9 mouse cellular contexts compared by ENCODE assay signal in genomic region chr17:45565103-45565502, GRCm38 (mm10). TPM values are rescaled to one million over a fixed set of nuclear protein-coding genes. Genes with fewer than 3 reads are reported as not detected.
DNase-seq lines count a peak whose midpoint lies in the region; ATAC-seq and TF ChIP-seq lines count a peak whose summit lies in the region.
"Had no signal": no experiment of that assay in that cellular context is flagged by ENCODE, and none has a peak within 500 bp of the region (broad histone marks: within the 10 kb centered on the region; RNA-seq: fewer than 3 reads in every experiment).

No protein-coding gene starts in this region.

- no peak for TF ChIP-seq POLR2A in kidney, adult 2 months (IDR thresholded peaks at IDR 0.05; ENCODE audit: low read depth, low read length)
- no peak for TF ChIP-seq POLR2A in embryonic fibroblast, embryonic 13.5 days (IDR thresholded peaks at IDR 0.05; ENCODE audit: low read depth, low read length)

- peak overlapping the region; percentile 80 for H3K4me3 ChIP-seq in kidney, embryonic 16.5 days (ENCODE audit: low read length)
- H3K4me3 ChIP-seq in kidney, adult 2 months (ENCODE audit: insufficient read depth, low read depth, low read length) = no peak overlapping the region
- H3K4me3 ChIP-seq in embryonic fibroblast, embryonic 13.5 days (ENCODE audit: insufficient read depth, low read length) = peak overlapping the region; percentile 85
- H3K4me3 ChIP-seq in limb, embryonic 12.5 days (replicated peaks) = peak overlapping the region; percentile 84
- H3K4me3 ChIP-seq in neural tube, embryonic 15.5 days (replicated peaks) = peak overlapping the region; percentile 83

- H3K36me3 ChIP-seq in kidney, embryonic 16.5 days (ENCODE audit: insufficient read depth, low read length) = peaks cover 37% of the 10 kb centered on the region
- H3K36me3 ChIP-seq in kidney, adult 2 months (ENCODE audit: control insufficient read depth, insufficient read depth, low read length) = peaks cover 26% of the 10 kb centered on the region
- H3K36me3 ChIP-seq in limb, embryonic 12.5 days = peaks cover 57% of the 10 kb centered on the region
- H3K36me3 ChIP-seq in neural tube, embryonic 15.5 days = peaks cover 48% of the 10 kb centered on the region

- no peak for ATAC-seq in kidney, embryonic 16.5 days (ENCODE audit: low FRiP score, low TSS enrichment)
- ATAC-seq in limb, embryonic 12.5 days (ENCODE audit: insufficient number of reproducible peaks, insufficient read depth, low FRiP score, low TSS enrichment, low read depth) = no peak
- no peak for ATAC-seq in neural tube, embryonic 15.5 days (ENCODE audit: low FRiP score)

- DNase-seq in kidney, adult 2 months = no peak
- no peak for DNase-seq in cerebellum, adult 8-10 months
- no peak for DNase-seq in spleen, postnatal 14 days (ENCODE audit: low spot score in 2 of 2)
- no peak for DNase-seq in left cerebral cortex, postnatal 36 days (ENCODE audit: low spot score in 2 of 2)

- H3K9ac ChIP-seq in kidney, embryonic 16.5 days (replicated peaks; ENCODE audit: low read length) = peak overlapping the region; percentile 88
- peak overlapping the region; percentile 87 for H3K9ac ChIP-seq in limb, embryonic 12.5 days (replicated peaks)
- peak overlapping the region; percentile 91 for H3K9ac ChIP-seq in neural tube, embryonic 15.5 days (replicated peaks)

- H3K27ac ChIP-seq in kidney, embryonic 16.5 days (ENCODE audit: low read length) = 0 out of 2 replicates have a peak overlapping the region, but pooled peaks have one; percentile 6
- no peak overlapping the region for H3K27ac ChIP-seq in kidney, adult 2 months (ENCODE audit: insufficient read depth, low read depth, low read length)
- H3K27ac ChIP-seq in embryonic fibroblast, embryonic 13.5 days (ENCODE audit: insufficient read depth, low read length) = no peak overlapping the region
- H3K27ac ChIP-seq in limb, embryonic 12.5 days = peak overlapping the region; percentile 88
- no peak overlapping the region; the same call in 1 of the 2 replicates for H3K27ac ChIP-seq in neural tube, embryonic 15.5 days (replicated peaks)

- 94% methylated on average over 11 of the region's 11 CpGs for WGBS in kidney, embryonic 16.5 days
- WGBS in kidney, adult 2 months = 91% methylated on average over 11 of the region's 11 CpGs
- 95% methylated on average over 11 of the region's 11 CpGs for WGBS in limb, embryonic 12.5 days
- WGBS in neural tube, embryonic 15.5 days = 93% methylated on average over 11 of the region's 11 CpGs

- intact Hi-C loops in left cerebral cortex, postnatal 36 days (cut with DNase I) = no loop called here

- H3K4me1 ChIP-seq in kidney, embryonic 16.5 days (ENCODE audit: insufficient read depth, low read length) = peaks cover 32% of the 10 kb centered on the region
- no peaks in the 10 kb centered on the region; the same call in 1 of the 2 replicates for H3K4me1 ChIP-seq in kidney, adult 2 months (ENCODE audit: control insufficient read depth, insufficient read depth, low read length)
- H3K4me1 ChIP-seq in embryonic fibroblast, embryonic 13.5 days (ENCODE audit: control insufficient read depth, insufficient read depth, low read length) = 0 out of 2 replicates have a peak, but pooled peaks cover 5% of the 10 kb centered on the region
- H3K4me1 ChIP-seq in limb, embryonic 12.5 days (replicated peaks) = peaks cover 22% of the 10 kb centered on the region
- H3K4me1 ChIP-seq in neural tube, embryonic 15.5 days = peaks cover 53% of the 10 kb centered on the region

- H3K4me2 ChIP-seq in kidney, embryonic 16.5 days (replicated peaks; ENCODE audit: low read depth, low read length) = peak overlapping the region; percentile 94
- peak overlapping the region; percentile 97 for H3K4me2 ChIP-seq in limb, embryonic 12.5 days
- peak overlapping the region; percentile 96 for H3K4me2 ChIP-seq in neural tube, embryonic 15.5 days

- no peaks in the 10 kb centered on the region for H3K27me3 ChIP-seq in kidney, embryonic 16.5 days (ENCODE audit: insufficient read depth, low read length)
- H3K27me3 ChIP-seq in kidney, adult 2 months (replicated peaks; ENCODE audit: control insufficient read depth, insufficient read depth, low read length) = no peaks in the 10 kb centered on the region
- no peaks in the 10 kb centered on the region for H3K27me3 ChIP-seq in limb, embryonic 12.5 days
- H3K27me3 ChIP-seq in neural tube, embryonic 15.5 days (replicated peaks) = no peaks in the 10 kb centered on the region
- H3K27me3 ChIP-seq: Patski had no signal

- TF ChIP-seq CTCF in kidney, adult 2 months (conservative IDR thresholded peaks at IDR 0.05; ENCODE audit: insufficient read depth, insufficient read length, low read depth, low read length) = no peak
- TF ChIP-seq CTCF in embryonic fibroblast, embryonic 13.5 days (IDR thresholded peaks at IDR 0.05; ENCODE audit: borderline replicate concordance, insufficient read depth, low read length) = no peak

- H3K9me3 ChIP-seq in kidney, embryonic 16.5 days (ENCODE audit: low read length) = no peaks in the 10 kb centered on the region
- H3K9me3 ChIP-seq in limb, embryonic 12.5 days = no peaks in the 10 kb centered on the region
- H3K9me3 ChIP-seq in neural tube, embryonic 15.5 days (replicated peaks) = no peaks in the 10 kb centered on the region

RNA-seq across cellular contexts. Expression of gene Slc35b2, which starts 1.4 kb away (rescaled TPM):
- polyA plus RNA-seq in kidney, embryonic 16.5 days (2015; fragmentation: Nextera tagmentation; extraction: Ambion mirVana) = 159 and 170 TPM in 2 replicates
- polyA plus RNA-seq in kidney, adult 2 months (2012; rRNA removed) = 75.5 and 96.1 TPM in 2 replicates
- polyA plus RNA-seq in embryonic fibroblast, embryonic 13.5 days (2011; ENCODE audit: insufficient read length, low read depth, missing spikeins) = 61.1 and 65.3 TPM in 2 replicates
- 96.9 and 106 TPM in 2 replicates for polyA plus RNA-seq in limb, embryonic 12.5 days (2016; fragmentation: Nextera tagmentation; extraction: Ambion mirVana)
- 86.3 and 99.5 TPM in 2 replicates for polyA plus RNA-seq in neural tube, embryonic 15.5 days (2015; fragmentation: Nextera tagmentation; extraction: Ambion mirVana)
- 10 to 100 TPM; 24.7 to 33.0 TPM for total RNA-seq in left cerebral cortex, postnatal 36 days (2021)

RNA-seq across cellular contexts. Expression of gene Hsp90ab1, which starts 8.0 kb away (rescaled TPM):
- 1,922 and 2,030 TPM in 2 replicates for polyA plus RNA-seq in kidney, embryonic 16.5 days (2015; fragmentation: Nextera tagmentation; extraction: Ambion mirVana)
- 369 and 408 TPM in 2 replicates for polyA plus RNA-seq in kidney, adult 2 months (2012; rRNA removed)
- 1,481 and 1,562 TPM in 2 replicates for polyA plus RNA-seq in embryonic fibroblast, embryonic 13.5 days (2011; ENCODE audit: insufficient read length, low read depth, missing spikeins)
- polyA plus RNA-seq in limb, embryonic 12.5 days (2016; fragmentation: Nextera tagmentation; extraction: Ambion mirVana) = 1,474 and 1,563 TPM in 2 replicates
- polyA plus RNA-seq in neural tube, embryonic 15.5 days (2015; fragmentation: Nextera tagmentation; extraction: Ambion mirVana) = 1,466 and 1,575 TPM in 2 replicates
- 1,000 to 10,000 TPM; 1,413 to 1,526 TPM for total RNA-seq in left cerebral cortex, postnatal 36 days (2021)

RNA-seq across cellular contexts. Expression of gene Nfkbie, which starts 9.6 kb away (rescaled TPM):
- polyA plus RNA-seq in kidney, embryonic 16.5 days (2015; fragmentation: Nextera tagmentation; extraction: Ambion mirVana) = 5.9 and 6.4 TPM in 2 replicates
- polyA plus RNA-seq in kidney, adult 2 months (2012; rRNA removed) = 4.3 and 5.8 TPM in 2 replicates
- polyA plus RNA-seq in embryonic fibroblast, embryonic 13.5 days (2011; ENCODE audit: insufficient read length, low read depth, missing spikeins) = 4.3 and 6.2 TPM in 2 replicates
- polyA plus RNA-seq in limb, embryonic 12.5 days (2016; fragmentation: Nextera tagmentation; extraction: Ambion mirVana) = 6.5 and 6.6 TPM in 2 replicates
- polyA plus RNA-seq in neural tube, embryonic 15.5 days (2015; fragmentation: Nextera tagmentation; extraction: Ambion mirVana) = 4.8 and 10.1 TPM in 2 replicates
- 1 to 10 TPM; 1.7 to 2.7 TPM for total RNA-seq in left cerebral cortex, postnatal 36 days (2021)

RNA-seq across cellular contexts. Expression of gene Tmem151b, which starts 15.6 kb away (rescaled TPM):
- 3.5 and 3.8 TPM in 2 replicates for polyA plus RNA-seq in kidney, embryonic 16.5 days (2015; fragmentation: Nextera tagmentation; extraction: Ambion mirVana)
- 1.9 and 2.1 TPM in 2 replicates for polyA plus RNA-seq in kidney, adult 2 months (2012; rRNA removed)
- polyA plus RNA-seq in embryonic fibroblast, embryonic 13.5 days (2011; ENCODE audit: insufficient read length, low read depth, missing spikeins) = 0.47 and 0.81 TPM in 2 replicates
- polyA plus RNA-seq in limb, embryonic 12.5 days (2016; fragmentation: Nextera tagmentation; extraction: Ambion mirVana) = 7.7 and 9.7 TPM in 2 replicates
- polyA plus RNA-seq in neural tube, embryonic 15.5 days (2015; fragmentation: Nextera tagmentation; extraction: Ambion mirVana) = 21.2 and 25.6 TPM in 2 replicates
- 100 to 1,000 TPM; 120 to 121 TPM for total RNA-seq in left cerebral cortex, postnatal 36 days (2021)

RNA-seq across cellular contexts. Expression of gene Slc29a1, which starts 34.3 kb away (rescaled TPM):
- polyA plus RNA-seq in kidney, embryonic 16.5 days (2015; fragmentation: Nextera tagmentation; extraction: Ambion mirVana) = 107 and 116 TPM in 2 replicates
- 89.5 and 90.4 TPM in 2 replicates for polyA plus RNA-seq in kidney, adult 2 months (2012; rRNA removed)
- 81.9 and 90.3 TPM in 2 replicates for polyA plus RNA-seq in embryonic fibroblast, embryonic 13.5 days (2011; ENCODE audit: insufficient read length, low read depth, missing spikeins)
- 55.4 and 58.7 TPM in 2 replicates for polyA plus RNA-seq in limb, embryonic 12.5 days (2016; fragmentation: Nextera tagmentation; extraction: Ambion mirVana)
- polyA plus RNA-seq in neural tube, embryonic 15.5 days (2015; fragmentation: Nextera tagmentation; extraction: Ambion mirVana) = 42.8 and 77.5 TPM in 2 replicates
- 10 to 100 TPM; 17.1 to 23.2 TPM for total RNA-seq in left cerebral cortex, postnatal 36 days (2021)

Comparison
In these comparisons a context has a peak if more than half of its experiments do, and no peak if none do; other contexts are left out.
1. H3K27ac ChIP-seq: peak in kidney, embryonic 16.5 days (single experiment) and limb, embryonic 12.5 days (single experiment); none in kidney, adult 2 months (single experiment), embryonic fibroblast, embryonic 13.5 days (single experiment) and neural tube, embryonic 15.5 days (single experiment).
2. Peak in every context shown above with its lines, with median percentiles within 50 percentile points of each other: H3K4me2 ChIP-seq and H3K9ac ChIP-seq.